Mouse (Mus musculus): ENCODE results near the gene Mrpl58. TPM values are rescaled to one million over a fixed set of nuclear protein-coding genes. Genes with fewer than 3 reads are reported as not detected.

Gene Mrpl58
- polyA plus RNA-seq, 1 experiment: 18.0 TPM

DNA sequence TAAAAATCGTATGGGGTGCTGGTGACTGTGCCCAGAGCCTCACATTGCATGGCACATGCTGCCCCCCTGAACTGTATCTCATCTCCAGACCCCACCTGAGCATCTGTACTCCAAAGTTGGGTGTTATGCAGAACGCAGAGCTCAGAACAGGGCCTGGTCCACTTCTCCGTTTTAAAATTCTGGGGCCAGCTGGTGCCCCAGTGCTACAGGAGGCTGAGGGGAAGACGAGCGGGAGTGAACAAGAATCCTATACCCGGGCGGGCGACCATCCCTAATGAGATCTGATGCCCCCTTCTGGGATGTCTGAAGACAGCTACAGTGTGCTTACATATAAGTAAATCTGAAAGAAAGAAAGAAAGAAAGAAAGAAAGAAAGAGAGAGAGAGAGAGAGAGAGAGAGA lies 57.4 kb downstream of the Mrpl58 start:
- TF ChIP-seq POLR2A (IDR thresholded peaks at IDR 0.05; ENCODE audit: control insufficient read depth, low read depth, low read length): no peak
- no peak for TF ChIP-seq CTCF (IDR thresholded peaks at IDR 0.05; ENCODE audit: control insufficient read depth, insufficient read depth, insufficient replicate concordance, low read depth, low read length)
- no peak overlapping the region for H3K27ac ChIP-seq (ENCODE audit: control insufficient read depth, insufficient read depth, low read depth, low read length)
- no peaks in the 10 kb centered on the region for H3K36me3 ChIP-seq (ENCODE audit: control insufficient read depth, insufficient read depth, low read length)
- H3K27me3 ChIP-seq (ENCODE audit: control insufficient read depth, insufficient read depth, low read length): no peaks in the 10 kb centered on the region
- no peak overlapping the region for H3K4me3 ChIP-seq (ENCODE audit: control insufficient read depth, low read depth, low read length)
- H3K4me1 ChIP-seq (ENCODE audit: control insufficient read depth, insufficient read depth, low read length): no peaks in the 10 kb centered on the region

DNA sequence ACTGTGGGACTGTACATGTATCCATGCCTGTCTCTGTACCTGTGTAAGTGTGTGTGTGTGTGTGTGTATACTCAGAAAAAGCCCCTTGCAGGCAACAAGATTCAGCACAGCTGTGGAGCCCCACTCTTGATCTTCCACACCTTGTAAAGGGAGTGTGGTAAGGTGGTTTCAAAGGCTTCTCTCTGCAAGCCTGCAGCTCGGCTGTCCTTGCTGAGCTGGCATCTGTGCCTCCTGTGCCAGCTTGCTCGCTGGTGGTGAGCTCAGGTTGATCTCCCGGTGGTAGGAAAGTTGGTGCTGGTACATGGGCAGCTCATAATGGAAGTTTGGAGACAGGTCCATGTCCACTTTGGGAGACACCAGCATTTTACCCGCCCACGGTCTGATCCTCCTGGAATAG lies 58.3 kb downstream of the Mrpl58 start:
- no peak overlapping the region for H3K4me3 ChIP-seq (ENCODE audit: control insufficient read depth, low read depth, low read length)
- no peaks in the 10 kb centered on the region for H3K27me3 ChIP-seq (ENCODE audit: control insufficient read depth, insufficient read depth, low read length)
- no peaks in the 10 kb centered on the region for H3K4me1 ChIP-seq (ENCODE audit: control insufficient read depth, insufficient read depth, low read length)
- no peak overlapping the region for H3K27ac ChIP-seq (ENCODE audit: control insufficient read depth, insufficient read depth, low read depth, low read length)
- H3K36me3 ChIP-seq (ENCODE audit: control insufficient read depth, insufficient read depth, low read length): no peaks in the 10 kb centered on the region
- TF ChIP-seq CTCF (IDR thresholded peaks at IDR 0.05; ENCODE audit: control insufficient read depth, insufficient read depth, insufficient replicate concordance, low read depth, low read length): no peak
- no peak for TF ChIP-seq POLR2A (IDR thresholded peaks at IDR 0.05; ENCODE audit: control insufficient read depth, low read depth, low read length)

Other genes with a start within 250 kb of the Mrpl58 start
- 21.2 and 29.7 TPM in 2 replicates for gene Slc9a3r1, start 240.4 kb upstream of the Mrpl58 start, polyA plus RNA-seq (2012; rRNA removed)
- gene Tmem104, start 216.3 kb upstream of the Mrpl58 start, polyA plus RNA-seq (2012; rRNA removed): 7.5 and 9.0 TPM in 2 replicates
- 106 and 118 TPM in 2 replicates for gene Nat9, start 215.9 kb upstream of the Mrpl58 start, polyA plus RNA-seq (2012; rRNA removed)
- 1.2 and 1.5 TPM in 2 replicates for gene Grin2c, start 136.5 kb upstream of the Mrpl58 start, polyA plus RNA-seq (2012; rRNA removed)
- 28.0 and 30.7 TPM in 2 replicates for gene Fdxr, start 126.7 kb upstream of the Mrpl58 start, polyA plus RNA-seq (2012; rRNA removed)
- 6.4 and 7.0 TPM in 2 replicates for gene Fads6, start 106.1 kb upstream of the Mrpl58 start, polyA plus RNA-seq (2012; rRNA removed)
- gene Otop2, start 96.6 kb upstream of the Mrpl58 start, polyA plus RNA-seq (2012; rRNA removed): 8.5 and 8.9 TPM in 2 replicates
- 3.7 and 4.1 TPM in 2 replicates for gene Ush1g, start 81.7 kb upstream of the Mrpl58 start, polyA plus RNA-seq (2012; rRNA removed)
- 0.17 and 0.40 TPM in 2 replicates for gene Otop3, start 69.0 kb upstream of the Mrpl58 start, polyA plus RNA-seq (2012; rRNA removed)
- 1.2 and 1.7 TPM in 2 replicates for gene Hid1, start 36.0 kb upstream of the Mrpl58 start, polyA plus RNA-seq (2012; rRNA removed)
- gene Cdr2l, start 21.8 kb upstream of the Mrpl58 start, polyA plus RNA-seq (2012; rRNA removed): 5.2 TPM in 2 replicates
- gene Atp5h, start 16.2 kb downstream of the Mrpl58 start, polyA plus RNA-seq (2012; rRNA removed): 145 and 166 TPM in 2 replicates
- gene Kctd2, start 16.4 kb downstream of the Mrpl58 start, polyA plus RNA-seq (2012; rRNA removed): 11.8 and 13.6 TPM in 2 replicates
- gene Trim80, start 36.8 kb downstream of the Mrpl58 start, polyA plus RNA-seq (2012; rRNA removed): 307 and 344 TPM in 2 replicates
- gene Slc16a5, start 58.7 kb downstream of the Mrpl58 start, polyA plus RNA-seq (2012; rRNA removed): 0.72 and 0.78 TPM in 2 replicates
- 3.3 and 3.8 TPM in 2 replicates for gene Armc7, start 71.9 kb downstream of the Mrpl58 start, polyA plus RNA-seq (2012; rRNA removed)
- 32.4 and 34.0 TPM in 2 replicates for gene Nt5c, start 88.1 kb downstream of the Mrpl58 start, polyA plus RNA-seq (2012; rRNA removed)
- 548 and 576 TPM in 2 replicates for gene Jpt1, start 110.6 kb downstream of the Mrpl58 start, polyA plus RNA-seq (2012; rRNA removed)
- 50.6 and 72.2 TPM in 2 replicates for gene Sumo2, start 132.5 kb downstream of the Mrpl58 start, polyA plus RNA-seq (2012; rRNA removed)
- gene Nup85, start 160.7 kb downstream of the Mrpl58 start, polyA plus RNA-seq (2012; rRNA removed): 36.3 and 42.6 TPM in 2 replicates
- 9.3 and 10.9 TPM in 2 replicates for gene Mrps7, start 200.2 kb downstream of the Mrpl58 start, polyA plus RNA-seq (2012; rRNA removed)
- gene Gga3, start 200.3 kb downstream of the Mrpl58 start, polyA plus RNA-seq (2012; rRNA removed): 19.8 and 21.1 TPM in 2 replicates
- gene Mif4gd, start 209.2 kb downstream of the Mrpl58 start, polyA plus RNA-seq (2012; rRNA removed): 383 and 445 TPM in 2 replicates
- gene Slc25a19, start 224.5 kb downstream of the Mrpl58 start, polyA plus RNA-seq (2012; rRNA removed): 33.7 and 35.8 TPM in 2 replicates

All from testis, adult 2 months (tissue).